In genomic region chr3:95315844-95316550, GRCm38 (mm10) we compare ENCODE assay signal across 8 mouse cellular contexts. TPM values are rescaled to one million over a fixed set of nuclear protein-coding genes. Genes with fewer than 3 reads are reported as not detected.
A peak's percentile ranks its signal among the peaks of the same experiment; 100 is the strongest.
DNase-seq lines count a peak whose midpoint lies in the region; ATAC-seq and TF ChIP-seq lines count a peak whose summit lies in the region.

No protein-coding gene starts in this region.

- no peak for DNase-seq in kidney, adult 2 months
- DNase-seq in kidney, adult 11 months = no peak
- no peak for DNase-seq in midbrain, embryonic 14.5 days
- no peak for DNase-seq in adrenal gland, adult 18-20 months (ENCODE audit: low spot score in 2 of 2)
- DNase-seq in spleen, adult 12 weeks (ENCODE audit: low spot score) = no peak

- H3K4me1 ChIP-seq in kidney, adult 2 months (ENCODE audit: control insufficient read depth, insufficient read depth, low read length) = peaks cover 33% of the 10 kb centered on the region
- H3K4me1 ChIP-seq in bone marrow macrophage, adult 2 months (ENCODE audit: control insufficient read depth, insufficient read depth, low read length) = peaks cover 42% of the 10 kb centered on the region
- peaks cover 42% of the 10 kb centered on the region for H3K4me1 ChIP-seq in hindbrain, embryonic 13.5 days (replicated peaks)
- peaks cover 15% of the 10 kb centered on the region for H3K4me1 ChIP-seq in midbrain, embryonic 14.5 days (ENCODE audit: control insufficient read depth, insufficient read depth, low read length)

- H3K9me3 ChIP-seq in hindbrain, embryonic 13.5 days = no peaks in the 10 kb centered on the region
- no peaks in the 10 kb centered on the region for H3K9me3 ChIP-seq in midbrain, embryonic 14.5 days (ENCODE audit: control insufficient read depth, low read length)

- no peak for TF ChIP-seq POLR2A in kidney, adult 2 months (IDR thresholded peaks at IDR 0.05; ENCODE audit: low read depth, low read length)
- no peak for TF ChIP-seq POLR2A in bone marrow macrophage, adult 2 months (IDR thresholded peaks at IDR 0.05; ENCODE audit: borderline replicate concordance, low read depth, low read length)

- WGBS in kidney, adult 2 months = 9% methylated on average over 9 of the region's 9 CpGs
- 19% methylated on average over 9 of the region's 9 CpGs for WGBS in hindbrain, embryonic 13.5 days
- WGBS in midbrain, embryonic 14.5 days = 14% methylated on average over 9 of the region's 9 CpGs

- peak overlapping the region; percentile 97 for H3K9ac ChIP-seq in hindbrain, embryonic 13.5 days
- H3K9ac ChIP-seq in midbrain, embryonic 14.5 days (replicated peaks; ENCODE audit: low read length) = peak overlapping the region; percentile 98

- H3K27me3 ChIP-seq in kidney, adult 2 months (replicated peaks; ENCODE audit: control insufficient read depth, insufficient read depth, low read length) = no peaks in the 10 kb centered on the region
- no peaks in the 10 kb centered on the region for H3K27me3 ChIP-seq in hindbrain, embryonic 13.5 days
- H3K27me3 ChIP-seq in midbrain, embryonic 14.5 days (ENCODE audit: control insufficient read depth, insufficient read depth, low read length) = no peaks in the 10 kb centered on the region

- ATAC-seq in hindbrain, embryonic 13.5 days (ENCODE audit: low FRiP score) = no peak
- no peak for ATAC-seq in midbrain, embryonic 14.5 days (ENCODE audit: low FRiP score, low TSS enrichment)
- no peak for ATAC-seq in megakaryocyte progenitor cell, adult 5-6 weeks (replicated peaks; ENCODE audit: poor library complexity)

- peak overlapping the region; percentile 85 for H3K27ac ChIP-seq in kidney, adult 2 months (ENCODE audit: insufficient read depth, low read depth, low read length)
- H3K27ac ChIP-seq in bone marrow macrophage, adult 2 months (ENCODE audit: insufficient read depth, low read depth, low read length) = peak overlapping the region; percentile 85
- peak overlapping the region; percentile 93 for H3K27ac ChIP-seq in hindbrain, embryonic 13.5 days
- H3K27ac ChIP-seq in midbrain, embryonic 14.5 days (replicated peaks; ENCODE audit: low read depth, low read length) = peak overlapping the region; percentile 91

- TF ChIP-seq CTCF in kidney, adult 2 months (conservative IDR thresholded peaks at IDR 0.05; ENCODE audit: insufficient read depth, insufficient read length, low read depth, low read length) = no peak
- TF ChIP-seq CTCF in bone marrow macrophage, adult 2 months (IDR thresholded peaks at IDR 0.05; ENCODE audit: low read depth, low read length) = no peak

- H3K36me3 ChIP-seq in kidney, adult 2 months (ENCODE audit: control insufficient read depth, insufficient read depth, low read length) = no peaks in the 10 kb centered on the region
- peaks cover 10% of the 10 kb centered on the region for H3K36me3 ChIP-seq in hindbrain, embryonic 13.5 days
- H3K36me3 ChIP-seq in midbrain, embryonic 14.5 days (ENCODE audit: control insufficient read depth, insufficient read depth, low read length) = peaks cover 12% of the 10 kb centered on the region

- H3K4me2 ChIP-seq in hindbrain, embryonic 13.5 days = peak overlapping the region; percentile 79
- peak overlapping the region; percentile 78 for H3K4me2 ChIP-seq in midbrain, embryonic 14.5 days (ENCODE audit: low read length)

- H3K4me3 ChIP-seq in kidney, adult 2 months (ENCODE audit: insufficient read depth, low read depth, low read length) = peak overlapping the region; percentile 93
- peak overlapping the region; percentile 84 for H3K4me3 ChIP-seq in bone marrow macrophage, adult 2 months (ENCODE audit: insufficient read depth, low read length)
- H3K4me3 ChIP-seq in hindbrain, embryonic 13.5 days = peak overlapping the region; percentile 86
- H3K4me3 ChIP-seq in midbrain, embryonic 14.5 days (replicated peaks; ENCODE audit: low read depth, low read length) = peak overlapping the region; percentile 88

RNA-seq across cellular contexts. Expression of gene Cers2, which starts 1.4 kb away (rescaled TPM):
- 143 and 173 TPM in 2 replicates for polyA plus RNA-seq in kidney, adult 2 months (2012; rRNA removed)
- polyA plus RNA-seq in bone marrow macrophage, adult 2 months (2012; ENCODE audit: insufficient read depth, insufficient read length, missing spikeins) = 173 and 186 TPM in 2 replicates
- polyA plus RNA-seq in hindbrain, embryonic 13.5 days (2015; fragmentation: Nextera tagmentation; extraction: Ambion mirVana) = 91.8 and 93.7 TPM in 2 replicates
- polyA plus RNA-seq in midbrain, embryonic 14.5 days (2014; fragmentation: Nextera tagmentation; extraction: Ambion mirVana) = 70.6 and 83.2 TPM in 2 replicates
- 193 and 203 TPM in 2 replicates for total RNA-seq in megakaryocyte progenitor cell, adult 5-6 weeks (2015)
- total RNA-seq in megakaryocyte progenitor cell, adult 5-6 weeks (2017) = 91.3 and 98.4 TPM in 2 replicates
- 100 to 1,000 TPM; 191 to 231 TPM for total RNA-seq in adrenal gland, adult 18-20 months (2021)

RNA-seq across cellular contexts. Expression of gene Anxa9, which starts 9.0 kb away (rescaled TPM):
- polyA plus RNA-seq in kidney, adult 2 months (2012; rRNA removed) = 5.6 and 6.3 TPM in 2 replicates
- polyA plus RNA-seq in bone marrow macrophage, adult 2 months (2012; ENCODE audit: insufficient read depth, insufficient read length, missing spikeins) = 11.1 and 15.4 TPM in 2 replicates
- polyA plus RNA-seq in hindbrain, embryonic 13.5 days (2015; fragmentation: Nextera tagmentation; extraction: Ambion mirVana) = 0.31 and 0.38 TPM in 2 replicates
- polyA plus RNA-seq in midbrain, embryonic 14.5 days (2014; fragmentation: Nextera tagmentation; extraction: Ambion mirVana) = 0.45 and 0.55 TPM in 2 replicates
- total RNA-seq in megakaryocyte progenitor cell, adult 5-6 weeks (2015) = 11.2 and 15.9 TPM in 2 replicates
- total RNA-seq in megakaryocyte progenitor cell, adult 5-6 weeks (2017) = 5.5 and 7.0 TPM in 2 replicates
- 1 to 10 TPM; 1.4 to 1.7 TPM for total RNA-seq in adrenal gland, adult 18-20 months (2021)

RNA-seq across cellular contexts. Expression of gene Prune1, which starts 34.1 kb away (rescaled TPM):
- polyA plus RNA-seq in kidney, adult 2 months (2012; rRNA removed) = 25.6 and 27.0 TPM in 2 replicates
- 15.6 and 16.6 TPM in 2 replicates for polyA plus RNA-seq in bone marrow macrophage, adult 2 months (2012; ENCODE audit: insufficient read depth, insufficient read length, missing spikeins)
- 50.3 and 51.8 TPM in 2 replicates for polyA plus RNA-seq in hindbrain, embryonic 13.5 days (2015; fragmentation: Nextera tagmentation; extraction: Ambion mirVana)
- polyA plus RNA-seq in midbrain, embryonic 14.5 days (2014; fragmentation: Nextera tagmentation; extraction: Ambion mirVana) = 59.4 TPM in 2 replicates
- 14.8 and 15.2 TPM in 2 replicates for total RNA-seq in megakaryocyte progenitor cell, adult 5-6 weeks (2015)
- total RNA-seq in megakaryocyte progenitor cell, adult 5-6 weeks (2017) = 7.8 and 11.8 TPM in 2 replicates
- total RNA-seq in adrenal gland, adult 18-20 months (2021) = 10 to 100 TPM; 20.1 to 21.9 TPM

RNA-seq across cellular contexts. Expression of gene Mindy1, which starts 34.9 kb away (rescaled TPM):
- polyA plus RNA-seq in kidney, adult 2 months (2012; rRNA removed) = 120 and 155 TPM in 2 replicates
- polyA plus RNA-seq in bone marrow macrophage, adult 2 months (2012; ENCODE audit: insufficient read depth, insufficient read length, missing spikeins) = 50.7 and 70.7 TPM in 2 replicates
- 42.2 and 43.0 TPM in 2 replicates for polyA plus RNA-seq in hindbrain, embryonic 13.5 days (2015; fragmentation: Nextera tagmentation; extraction: Ambion mirVana)
- polyA plus RNA-seq in midbrain, embryonic 14.5 days (2014; fragmentation: Nextera tagmentation; extraction: Ambion mirVana) = 44.2 and 48.2 TPM in 2 replicates
- 30.9 and 33.2 TPM in 2 replicates for total RNA-seq in megakaryocyte progenitor cell, adult 5-6 weeks (2015)
- total RNA-seq in megakaryocyte progenitor cell, adult 5-6 weeks (2017) = 22.7 and 23.6 TPM in 2 replicates
- 100 to 1,000 TPM in 1 of 2 experiments, 10 to 100 TPM in 1; 75.5 to 124 TPM for total RNA-seq in adrenal gland, adult 18-20 months (2021)

RNA-seq across cellular contexts. Expression of gene Setdb1, which starts 41.0 kb away (rescaled TPM):
- polyA plus RNA-seq in kidney, adult 2 months (2012; rRNA removed) = 11.4 and 11.6 TPM in 2 replicates
- 34.2 and 37.2 TPM in 2 replicates for polyA plus RNA-seq in bone marrow macrophage, adult 2 months (2012; ENCODE audit: insufficient read depth, insufficient read length, missing spikeins)
- 45.6 and 46.2 TPM in 2 replicates for polyA plus RNA-seq in hindbrain, embryonic 13.5 days (2015; fragmentation: Nextera tagmentation; extraction: Ambion mirVana)
- 36.8 and 53.6 TPM in 2 replicates for polyA plus RNA-seq in midbrain, embryonic 14.5 days (2014; fragmentation: Nextera tagmentation; extraction: Ambion mirVana)
- total RNA-seq in megakaryocyte progenitor cell, adult 5-6 weeks (2015) = 37.0 and 37.8 TPM in 2 replicates
- 31.5 and 34.7 TPM in 2 replicates for total RNA-seq in megakaryocyte progenitor cell, adult 5-6 weeks (2017)
- 10 to 100 TPM; 20.0 to 25.2 TPM for total RNA-seq in adrenal gland, adult 18-20 months (2021)
